Comparison of ENCODE assay signal across 8 mouse cellular contexts in the genomic region with DNA sequence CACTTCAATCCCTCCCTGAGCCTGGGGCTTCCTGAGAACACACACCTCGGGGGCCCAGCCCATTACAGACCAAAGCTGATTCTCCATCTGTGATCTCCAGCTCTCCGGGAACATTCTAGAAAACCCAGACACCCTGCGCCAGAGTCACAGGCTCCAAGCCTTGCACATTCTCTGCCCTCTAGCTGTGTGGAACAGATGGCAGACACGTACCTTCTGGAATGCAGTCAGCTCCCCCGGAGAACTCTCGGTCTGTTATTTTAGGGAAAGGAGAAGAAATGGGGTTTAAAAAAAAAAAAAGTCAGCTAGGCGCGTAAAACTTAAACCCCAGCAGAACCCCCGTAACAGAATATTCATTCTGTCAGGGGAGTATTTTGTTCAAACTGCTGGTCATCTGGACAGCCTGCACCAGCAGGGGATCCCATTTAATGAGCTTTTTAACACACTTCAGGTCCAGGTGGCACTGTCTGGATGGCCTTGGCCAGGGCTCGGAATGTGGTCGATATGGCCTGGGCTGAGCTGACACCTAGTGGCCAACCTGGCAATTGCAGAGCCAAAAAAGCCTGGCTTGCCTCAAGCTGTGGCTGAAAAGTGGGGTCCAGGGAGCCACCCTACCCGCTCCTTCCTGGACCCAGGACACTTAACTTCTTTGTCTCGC.
A peak's percentile ranks its signal among the peaks of the same experiment; 100 is the strongest.
DNase-seq lines count a peak whose midpoint lies in the region; ATAC-seq and TF ChIP-seq lines count a peak whose summit lies in the region.

No protein-coding gene starts in this region.

- no peak for ATAC-seq in heart, embryonic 11.5 days (replicated peaks; ENCODE audit: insufficient number of reproducible peaks, low FRiP score, low TSS enrichment)
- peak; percentile 67 for ATAC-seq in intestine, embryonic 16.5 days
- peak; percentile 78 for ATAC-seq in midbrain, embryonic 11.5 days (ENCODE audit: low FRiP score)

- peak; percentile 97 for TF ChIP-seq CTCF in cortical plate, adult 2 months (IDR thresholded peaks at IDR 0.05; ENCODE audit: extremely low read depth, insufficient read depth, low read length)

- intact Hi-C loops in left cerebral cortex, postnatal 25 days (cut with DNase I) = loop anchor here (1.0 to 2.0 kb wide), 4 partner anchors 101 to 499 kb away; no protein-coding TSS in a partner anchor

- peaks cover 5% of the 10 kb centered on the region; the same call in 1 of the 2 replicates for H3K27me3 ChIP-seq in heart, embryonic 11.5 days (ENCODE audit: control insufficient read depth, insufficient read depth, low read length)
- H3K27me3 ChIP-seq in intestine, embryonic 16.5 days (replicated peaks; ENCODE audit: control insufficient read depth, insufficient read depth, low read length) = no peaks in the 10 kb centered on the region
- H3K27me3 ChIP-seq in midbrain, embryonic 11.5 days (ENCODE audit: control insufficient read depth, insufficient read depth, low read length) = no peaks in the 10 kb centered on the region

- H3K4me1 ChIP-seq in heart, embryonic 11.5 days (ENCODE audit: control insufficient read depth, insufficient read depth, low read length) = no peaks in the 10 kb centered on the region
- H3K4me1 ChIP-seq in cortical plate, adult 2 months (ENCODE audit: control insufficient read depth, insufficient read depth, low read length) = no peaks in the 10 kb centered on the region
- H3K4me1 ChIP-seq in intestine, embryonic 16.5 days (ENCODE audit: control insufficient read depth, insufficient read depth, low read length) = 0 out of 2 replicates have a peak, but pooled peaks cover 5% of the 10 kb centered on the region
- H3K4me1 ChIP-seq in midbrain, embryonic 11.5 days (ENCODE audit: control insufficient read depth, insufficient read depth, low read length) = no peaks in the 10 kb centered on the region

- H3K4me3 ChIP-seq in heart, embryonic 11.5 days (ENCODE audit: low read depth, low read length) = no peak overlapping the region
- no peak overlapping the region for H3K4me3 ChIP-seq in cortical plate, adult 2 months (ENCODE audit: insufficient read depth, low read length)
- H3K4me3 ChIP-seq in intestine, embryonic 16.5 days (ENCODE audit: low read length) = no peak overlapping the region
- no peak overlapping the region for H3K4me3 ChIP-seq in midbrain, embryonic 11.5 days (ENCODE audit: low read depth, low read length)

- no peak overlapping the region for H3K27ac ChIP-seq in heart, embryonic 11.5 days (ENCODE audit: low read depth, low read length)
- no peak overlapping the region for H3K27ac ChIP-seq in cortical plate, adult 2 months (ENCODE audit: insufficient read depth, low read length)
- no peak overlapping the region for H3K27ac ChIP-seq in intestine, embryonic 16.5 days (ENCODE audit: low read length)
- no peak overlapping the region for H3K27ac ChIP-seq in midbrain, embryonic 11.5 days (ENCODE audit: low read depth, low read length)

- H3K36me3 ChIP-seq in heart, embryonic 11.5 days (ENCODE audit: control insufficient read depth, insufficient read depth, low read length) = no peaks in the 10 kb centered on the region; the same call in 1 of the 2 replicates
- no peaks in the 10 kb centered on the region for H3K36me3 ChIP-seq in intestine, embryonic 16.5 days (ENCODE audit: control insufficient read depth, insufficient read depth, low read length)
- H3K36me3 ChIP-seq in midbrain, embryonic 11.5 days (ENCODE audit: control insufficient read depth, insufficient read depth, low read length) = no peaks in the 10 kb centered on the region

- H3K9ac ChIP-seq in heart, embryonic 11.5 days (ENCODE audit: low read depth, low read length) = no peak overlapping the region
- H3K9ac ChIP-seq in intestine, embryonic 16.5 days (ENCODE audit: low read depth, low read length) = no peak overlapping the region
- H3K9ac ChIP-seq in midbrain, embryonic 11.5 days (ENCODE audit: low read length) = no peak overlapping the region

- peak; percentile 56 to 86 for DNase-seq in heart, adult 18-20 months
- DNase-seq in gastrocnemius, postnatal 10 days = peak; percentile 81
- DNase-seq in left cerebral cortex, postnatal 25 days (ENCODE audit: low spot score in 2 of 2) = peak; percentile 78 to 79
- DNase-seq in midbrain, embryonic 11.5 days (ENCODE audit: low spot score, missing footprints) = peak; percentile 99
- peak; percentile 38 for DNase-seq in skeletal muscle tissue, adult 2 months (ENCODE audit: low read depth, low spot score)

- 39% methylated on average over 13 of the region's 13 CpGs for WGBS in heart, embryonic 11.5 days (ENCODE audit: insufficient replicate concordance)
- 32% methylated on average over 13 of the region's 13 CpGs for WGBS in intestine, embryonic 16.5 days
- WGBS in midbrain, embryonic 11.5 days = 45% methylated on average over 13 of the region's 13 CpGs

- TF ChIP-seq POLR2A in cortical plate, adult 2 months (IDR thresholded peaks at IDR 0.05; ENCODE audit: extremely low read depth, insufficient read depth, low read length) = no peak

- no peak overlapping the region for H3K4me2 ChIP-seq in heart, embryonic 11.5 days
- H3K4me2 ChIP-seq in intestine, embryonic 16.5 days (ENCODE audit: low read depth, low read length) = peak overlapping the region; percentile 18; the same call in 1 of the 2 replicates
- no peak overlapping the region for H3K4me2 ChIP-seq in midbrain, embryonic 11.5 days

- H3K9me3 ChIP-seq in heart, embryonic 11.5 days (replicated peaks; ENCODE audit: control insufficient read depth, low read length) = no peaks in the 10 kb centered on the region; the same call in 1 of the 2 replicates
- H3K9me3 ChIP-seq in intestine, embryonic 16.5 days (ENCODE audit: control insufficient read depth, low read length) = peaks cover 4% of the 10 kb centered on the region; the same call in 1 of the 2 replicates
- H3K9me3 ChIP-seq in midbrain, embryonic 11.5 days (ENCODE audit: control insufficient read depth, low read length) = peaks cover 2% of the 10 kb centered on the region; the same call in 1 of the 2 replicates

Comparison
In these comparisons a context has a peak if more than half of its experiments do, and no peak if none do; other contexts are left out.
1. DNase-seq: peak in every context shown above with its lines; median percentile 99 in midbrain, embryonic 11.5 days; 81 in gastrocnemius, postnatal 10 days; 78 in left cerebral cortex, postnatal 25 days; 71 in heart, adult 18-20 months; 38 in skeletal muscle tissue, adult 2 months.